Mouse (Mus musculus): ENCODE measurements around the gene Mapk11. TPM values are rescaled to one million over a fixed set of nuclear protein-coding genes. Genes with fewer than 3 reads are reported as not detected.

The Mapk11 gene
- polyA plus RNA-seq, 1 experiment from 2014 or later, result 20.3 TPM

DNA sequence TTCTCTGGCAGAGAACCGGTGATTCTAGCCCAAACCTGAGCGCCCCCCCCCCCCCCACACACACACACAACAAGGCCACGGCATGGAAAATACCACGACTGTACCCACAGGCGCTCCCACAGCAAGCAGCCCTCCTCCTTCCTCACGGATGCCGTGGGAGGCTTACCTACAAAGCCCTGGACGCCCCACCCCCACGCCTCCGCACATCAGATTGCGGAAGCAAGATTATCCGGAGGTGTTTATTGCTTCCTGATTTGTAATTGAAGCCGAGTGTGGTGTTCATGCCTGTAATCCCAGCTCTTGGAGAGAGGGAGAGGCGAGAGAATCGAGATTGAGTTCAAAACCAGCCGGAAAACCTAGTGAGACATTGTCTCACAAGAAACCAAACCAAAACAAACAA lies 2.4 kb downstream of the Mapk11 start:
- no peak for DNase-seq (ENCODE audit: low spot score)
- H3K9me3 ChIP-seq (replicated peaks), result no peaks in the 10 kb centered on the region
- peaks cover 32% of the 10 kb centered on the region for H3K36me3 ChIP-seq
- 7% methylated on average over 16 of the region's 16 CpGs for WGBS
- peaks cover 59% of the 10 kb centered on the region for H3K4me1 ChIP-seq
- peak overlapping the region; percentile 79 for H3K4me3 ChIP-seq
- H3K27me3 ChIP-seq (ENCODE audit: low read depth, poor library complexity, severe bottlenecking), result peaks cover 76% of the 10 kb centered on the region
- H3K27ac ChIP-seq, result peak overlapping the region; percentile 80

DNA sequence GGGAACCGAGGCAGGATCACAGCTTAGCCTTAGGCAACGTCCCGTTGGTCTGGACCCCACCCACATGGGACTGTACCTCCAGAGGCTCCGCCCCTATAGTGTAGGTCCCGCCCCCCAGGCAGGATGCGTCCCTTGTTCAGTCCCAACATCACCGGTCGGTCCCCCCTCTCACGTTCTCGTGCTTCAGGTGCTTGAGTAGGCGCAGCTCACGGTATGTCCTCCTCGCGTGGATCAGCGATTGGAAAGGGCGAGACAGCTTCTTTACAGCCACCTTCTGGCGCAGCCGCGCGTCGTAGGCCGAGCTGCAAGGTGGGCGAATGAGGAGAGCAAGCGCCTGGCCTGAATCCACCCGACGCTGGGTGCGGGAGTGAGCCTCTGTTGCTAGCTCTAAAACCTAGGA lies 2.9 kb downstream of the Mapk11 start:
- peaks cover 62% of the 10 kb centered on the region for H3K4me1 ChIP-seq
- peaks cover 80% of the 10 kb centered on the region for H3K27me3 ChIP-seq (ENCODE audit: low read depth, poor library complexity, severe bottlenecking)
- peak; percentile 68 for DNase-seq (ENCODE audit: low spot score)

DNA sequence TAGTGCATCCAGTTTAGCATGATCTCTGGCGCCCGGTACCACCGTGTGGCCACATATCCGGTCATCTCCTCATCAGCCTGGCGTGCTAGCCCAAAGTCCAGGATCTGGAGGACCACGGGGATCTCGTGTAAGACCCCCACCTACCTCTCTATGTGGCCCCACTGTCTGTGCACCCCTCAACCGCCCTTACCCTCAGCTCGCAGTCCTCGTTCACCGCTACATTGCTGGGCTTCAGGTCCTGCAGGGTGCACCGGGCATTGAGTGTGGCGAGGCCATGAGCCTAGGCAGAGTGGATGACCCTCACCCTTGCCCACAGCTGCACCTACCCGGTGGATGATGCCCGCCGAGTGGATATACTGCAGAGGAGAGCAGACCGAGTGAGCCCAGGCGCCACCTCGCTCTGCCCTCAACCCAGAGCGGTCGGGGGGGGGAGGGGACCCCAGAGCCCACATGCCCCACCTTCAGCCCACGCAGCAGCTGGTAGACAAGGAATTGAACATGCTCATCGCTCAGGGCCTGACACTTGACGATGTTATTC lies 3.5 kb downstream of the Mapk11 start:
- peaks cover 87% of the 10 kb centered on the region for H3K27me3 ChIP-seq (ENCODE audit: low read depth, poor library complexity, severe bottlenecking)
- WGBS, result 67% methylated on average over 24 of the region's 24 CpGs
- no peaks in the 10 kb centered on the region for H3K9me3 ChIP-seq (replicated peaks)
- peak overlapping the region; percentile 79 for H3K4me3 ChIP-seq
- H3K36me3 ChIP-seq, result peaks cover 32% of the 10 kb centered on the region
- peak overlapping the region; percentile 80 for H3K27ac ChIP-seq
- peaks cover 69% of the 10 kb centered on the region for H3K4me1 ChIP-seq
- no peak for DNase-seq (ENCODE audit: low spot score)

More for the DNA sequence above, 2.9 kb downstream of the Mapk11 start:
- peaks cover 32% of the 10 kb centered on the region for H3K36me3 ChIP-seq
- WGBS, result under 1% methylated on average over 27 of the region's 27 CpGs
- H3K9me3 ChIP-seq (replicated peaks), result no peaks in the 10 kb centered on the region
- peak overlapping the region; percentile 79 for H3K4me3 ChIP-seq
- peak overlapping the region; percentile 80 for H3K27ac ChIP-seq

DNA sequence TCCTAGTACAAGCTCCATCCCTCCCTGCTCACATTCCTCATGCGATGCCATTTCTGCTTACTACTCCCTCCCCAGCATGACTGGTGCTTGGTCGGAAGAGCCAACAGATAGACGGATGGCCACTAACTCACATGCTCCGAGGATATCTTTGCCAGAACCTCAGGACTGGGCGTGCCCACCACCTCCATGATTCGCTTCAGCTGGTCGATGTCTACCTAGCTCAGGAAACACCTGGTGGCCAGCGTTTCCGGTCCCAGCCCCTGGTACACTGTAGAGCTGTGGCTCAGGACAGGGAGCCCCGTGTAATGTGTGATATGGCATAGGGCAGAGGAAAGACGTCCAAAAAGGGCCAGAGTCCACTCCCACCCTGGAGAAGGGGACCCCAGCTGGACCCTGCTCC lies 4.5 kb downstream of the Mapk11 start:
- Histone ChIP-seq H3K27me3 (ENCODE audit: low read depth, poor library complexity, severe bottlenecking) (peaks cover 92% of the 10 kb centered on the region), H3K4me3 (no peak overlapping the region), H3K27ac (no peak overlapping the region), H3K9me3 (replicated peaks) (no peaks in the 10 kb centered on the region), H3K36me3 (peaks cover 32% of the 10 kb centered on the region), H3K4me1 (peaks cover 71% of the 10 kb centered on the region)
- DNase-seq (ENCODE audit: low spot score), result no peak
- 88% methylated on average over 11 of the region's 11 CpGs for WGBS

DNA sequence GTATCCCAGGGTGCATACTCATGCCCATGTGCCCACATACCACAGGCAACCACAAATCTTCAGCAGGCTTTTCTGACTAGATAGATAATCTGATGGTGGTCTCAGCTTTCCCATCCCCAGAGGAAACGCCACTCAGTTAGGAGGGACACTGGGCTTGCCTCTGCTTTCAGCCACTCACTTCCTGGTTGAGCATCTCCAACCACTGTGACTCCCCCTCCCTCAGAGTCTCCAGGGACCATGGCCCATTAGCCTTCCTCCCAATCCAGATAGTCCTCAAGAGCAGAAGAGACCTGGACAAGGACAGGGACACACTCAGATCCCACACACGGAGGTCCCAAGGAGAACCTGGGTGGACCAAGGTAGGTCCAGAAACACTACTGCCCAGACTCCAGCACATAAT lies 6.3 kb downstream of the Mapk11 start:
- DNase-seq (ENCODE audit: low spot score), result no peak
- Histone ChIP-seq H3K4me1 (peaks cover 63% of the 10 kb centered on the region), H3K27me3 (ENCODE audit: low read depth, poor library complexity, severe bottlenecking) (peaks cover 85% of the 10 kb centered on the region), H3K9me3 (replicated peaks) (no peaks in the 10 kb centered on the region), H3K4me3 (no peak overlapping the region), H3K36me3 (peaks cover 35% of the 10 kb centered on the region), H3K27ac (no peak overlapping the region)
- WGBS, result 78% methylated on average over 2 of the region's 2 CpGs

DNA sequence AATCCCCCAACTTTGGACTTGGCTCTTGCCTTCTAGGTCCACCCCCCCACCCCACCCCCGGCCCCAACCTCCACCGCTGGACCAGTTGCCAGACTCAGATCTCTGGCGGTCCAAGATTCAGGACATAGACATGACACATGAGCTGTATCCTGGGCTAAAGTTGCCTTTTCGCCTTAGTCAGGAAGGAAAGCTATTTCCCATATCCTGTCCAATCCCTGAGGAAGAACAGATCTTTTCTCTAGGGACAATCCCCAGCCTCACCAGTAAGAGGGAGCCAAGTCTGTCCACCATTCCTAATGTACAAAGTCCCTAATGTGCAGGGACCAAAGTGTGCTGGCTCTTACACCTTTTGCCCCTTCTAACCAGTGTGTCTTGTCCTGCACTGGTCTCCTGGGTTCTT lies 7.5 kb downstream of the Mapk11 start:
- H3K4me3 ChIP-seq, result no peak overlapping the region
- H3K27me3 ChIP-seq (ENCODE audit: low read depth, poor library complexity, severe bottlenecking), result peaks cover 74% of the 10 kb centered on the region
- H3K4me1 ChIP-seq, result peaks cover 56% of the 10 kb centered on the region
- no peaks in the 10 kb centered on the region for H3K9me3 ChIP-seq (replicated peaks)
- H3K36me3 ChIP-seq, result peaks cover 35% of the 10 kb centered on the region
- DNase-seq (ENCODE audit: low spot score), result no peak
- H3K27ac ChIP-seq, result peak overlapping the region; percentile 87; the same call in 1 of the 2 replicates
- 70% methylated on average over 4 of the region's 4 CpGs for WGBS

DNA sequence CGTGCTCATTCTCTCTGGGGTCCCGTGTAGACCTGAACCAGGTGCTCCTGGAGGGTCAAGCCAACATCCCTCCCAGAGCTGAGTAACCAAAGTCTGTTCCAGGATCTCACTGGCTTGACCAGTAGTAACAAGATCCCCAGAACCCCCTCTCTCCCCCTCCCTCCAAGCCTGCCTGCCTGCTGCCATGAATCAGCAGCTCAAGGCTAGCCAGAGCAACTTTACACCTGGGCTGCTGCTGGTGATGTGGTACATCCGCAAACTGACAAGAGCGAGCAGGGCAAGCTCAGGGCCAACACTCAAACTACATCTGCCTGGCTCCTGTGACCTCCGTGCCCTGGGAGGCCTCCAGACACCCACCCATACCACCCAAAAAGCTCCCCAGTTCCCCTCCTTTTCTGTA lies 8.0 kb downstream of the Mapk11 start:
- DNase-seq (ENCODE audit: low spot score), result no peak
- Histone ChIP-seq H3K4me3 (0 out of 2 replicates have a peak overlapping the region, but pooled peaks have one; percentile 13), H3K27ac (peak overlapping the region; percentile 87; the same call in 1 of the 2 replicates), H3K4me1 (peaks cover 52% of the 10 kb centered on the region), H3K27me3 (ENCODE audit: low read depth, poor library complexity, severe bottlenecking) (peaks cover 70% of the 10 kb centered on the region), H3K9me3 (replicated peaks) (no peaks in the 10 kb centered on the region), H3K36me3 (peaks cover 35% of the 10 kb centered on the region)
- WGBS, result 18% methylated on average over 5 of the region's 5 CpGs

DNA sequence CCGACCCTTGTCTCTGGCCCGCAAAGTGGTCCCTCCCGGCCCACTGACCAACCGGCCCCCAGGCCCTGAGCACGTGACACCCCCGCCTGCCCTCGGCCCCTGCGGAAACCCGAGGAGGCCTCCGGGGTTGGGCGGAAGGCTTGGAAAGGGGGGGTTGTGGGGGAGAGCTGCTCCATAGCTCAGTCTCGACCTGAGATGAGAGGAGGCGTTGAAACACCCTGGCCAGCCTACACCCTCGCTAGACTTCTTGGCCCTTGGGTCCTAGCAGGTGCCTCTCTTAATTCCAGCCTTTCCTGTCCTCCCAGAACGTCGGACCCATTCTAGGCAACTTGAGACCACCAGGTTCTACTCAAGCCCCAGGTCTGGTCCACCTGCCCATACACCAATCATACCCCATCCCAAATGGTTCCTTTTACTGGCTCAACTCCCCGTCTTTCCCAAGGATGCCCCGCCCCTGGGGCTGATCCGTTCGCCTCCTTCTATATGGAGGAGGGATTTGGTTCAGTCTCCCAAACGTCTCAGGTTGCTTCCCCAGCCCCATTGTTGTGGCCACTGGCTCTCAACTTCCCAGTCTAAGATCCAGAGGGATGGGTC lies 8.7 kb downstream of the Mapk11 start, which contains the start of gene Mapk12:
Mapk12 (minus strand) TSS at position 45 of the 594 bp plus-strand sequence.
- H3K4me1 ChIP-seq, result peaks cover 45% of the 10 kb centered on the region
- H3K36me3 ChIP-seq, result peaks cover 32% of the 10 kb centered on the region
- peak; percentile 77 for DNase-seq (ENCODE audit: low spot score)
- H3K27ac ChIP-seq, result peak within 1 kb of the TSS; percentile 87
- WGBS, result under 1% methylated on average over 19 of the region's 21 CpGs
- peaks cover 63% of the 10 kb centered on the region for H3K27me3 ChIP-seq (ENCODE audit: low read depth, poor library complexity, severe bottlenecking)
- H3K9me3 ChIP-seq (replicated peaks), result no peaks in the 10 kb centered on the region
- H3K4me3 ChIP-seq, result peak within 1 kb of the TSS; percentile 83

DNA sequence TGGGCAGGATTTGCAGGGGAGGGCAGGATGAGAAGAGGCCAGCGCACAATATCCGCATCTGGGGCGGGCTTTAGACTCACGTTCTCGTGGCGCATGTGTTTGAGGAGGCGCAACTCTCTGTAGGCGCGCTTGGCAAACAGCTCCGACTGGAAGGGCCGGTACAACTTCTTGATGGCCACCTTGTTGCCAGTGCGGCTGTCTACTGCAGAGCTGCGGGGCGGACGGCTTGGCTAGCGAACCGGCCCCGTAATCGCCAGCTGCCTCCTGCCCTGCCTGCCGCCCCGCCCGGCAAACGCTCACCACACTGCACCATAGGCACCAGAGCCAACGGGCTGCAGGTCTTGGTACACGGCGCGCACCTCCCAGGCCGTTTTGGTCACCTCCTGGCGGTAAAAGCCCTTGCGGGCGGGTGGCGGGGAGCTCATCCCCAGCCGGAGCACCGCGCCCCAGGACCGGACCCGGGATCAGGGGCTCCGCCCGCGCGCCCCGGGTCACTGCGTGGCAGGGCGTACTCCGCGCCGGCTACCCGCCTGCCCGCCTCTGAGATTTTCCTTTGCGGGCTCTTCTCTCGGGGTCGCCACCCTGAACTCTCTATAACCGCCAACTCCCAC lies 9.3 kb downstream of the Mapk11 start:
- peak; percentile 71 for DNase-seq (ENCODE audit: low spot score)
- H3K36me3 ChIP-seq, result peaks cover 28% of the 10 kb centered on the region
- WGBS, result under 1% methylated on average over 52 of the region's 53 CpGs
- H3K27me3 ChIP-seq (ENCODE audit: low read depth, poor library complexity, severe bottlenecking), result peaks cover 57% of the 10 kb centered on the region
- no peaks in the 10 kb centered on the region for H3K9me3 ChIP-seq (replicated peaks)
- H3K27ac ChIP-seq, result peak overlapping the region; percentile 87
- peak overlapping the region; percentile 83 for H3K4me3 ChIP-seq
- H3K4me1 ChIP-seq, result peaks cover 42% of the 10 kb centered on the region

DNA sequence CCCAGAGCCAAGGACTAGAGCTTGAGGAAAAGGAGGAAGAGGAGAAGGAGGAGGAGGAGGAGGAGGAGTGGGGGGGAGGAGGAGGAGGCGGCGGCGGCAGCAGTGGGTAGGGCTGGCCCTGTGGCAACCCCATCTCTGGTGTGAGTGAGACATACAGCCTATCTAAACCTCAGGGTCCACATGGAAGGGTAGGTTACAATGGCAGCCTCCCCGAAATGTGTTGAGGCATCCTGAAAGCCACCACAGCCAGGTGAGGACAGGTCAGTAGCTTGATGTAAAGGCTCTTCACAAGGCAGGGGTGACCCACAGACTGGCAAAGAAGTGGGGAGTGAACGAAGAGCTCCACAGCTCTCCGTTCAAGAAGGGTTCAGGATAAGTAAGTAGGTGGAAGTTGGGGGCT lies 10.9 kb downstream of the Mapk11 start:
- 95% methylated on average over 6 of the region's 6 CpGs for WGBS
- H3K27me3 ChIP-seq (ENCODE audit: low read depth, poor library complexity, severe bottlenecking), result peaks cover 44% of the 10 kb centered on the region
- H3K36me3 ChIP-seq, result peaks cover 18% of the 10 kb centered on the region
- no peaks in the 10 kb centered on the region for H3K9me3 ChIP-seq (replicated peaks)
- no peak for DNase-seq (ENCODE audit: low spot score)
- no peak overlapping the region for H3K4me3 ChIP-seq
- H3K27ac ChIP-seq, result no peak overlapping the region
- peaks cover 42% of the 10 kb centered on the region for H3K4me1 ChIP-seq

DNA sequence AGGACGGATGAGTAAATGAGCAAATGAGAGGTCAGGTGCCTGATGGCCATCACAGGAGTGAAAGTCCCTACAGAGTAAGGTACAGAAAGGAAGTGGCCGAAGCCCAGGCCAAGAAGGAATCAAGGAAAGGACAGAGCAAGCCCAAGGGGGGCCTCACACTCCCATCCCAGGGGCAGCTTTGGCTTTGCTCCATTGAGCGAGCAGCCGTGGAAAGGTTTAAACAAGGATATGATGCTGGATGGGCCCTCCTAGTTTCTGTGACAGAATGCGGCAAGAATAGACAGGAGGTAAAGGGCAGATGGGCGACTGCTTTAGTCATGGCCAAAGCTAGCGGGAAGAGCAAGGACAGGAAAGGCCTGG lies 11.4 kb downstream of the Mapk11 start:
- no peak for DNase-seq (ENCODE audit: low spot score)
- H3K27ac ChIP-seq, result no peak overlapping the region
- no peak overlapping the region for H3K4me3 ChIP-seq
- H3K4me1 ChIP-seq, result peaks cover 42% of the 10 kb centered on the region
- WGBS, result 89% methylated on average over 7 of the region's 7 CpGs
- H3K9me3 ChIP-seq (replicated peaks), result no peaks in the 10 kb centered on the region
- H3K36me3 ChIP-seq, result peaks cover 16% of the 10 kb centered on the region; the same call in 1 of the 2 replicates
- H3K27me3 ChIP-seq (ENCODE audit: low read depth, poor library complexity, severe bottlenecking), result peaks cover 39% of the 10 kb centered on the region

DNA sequence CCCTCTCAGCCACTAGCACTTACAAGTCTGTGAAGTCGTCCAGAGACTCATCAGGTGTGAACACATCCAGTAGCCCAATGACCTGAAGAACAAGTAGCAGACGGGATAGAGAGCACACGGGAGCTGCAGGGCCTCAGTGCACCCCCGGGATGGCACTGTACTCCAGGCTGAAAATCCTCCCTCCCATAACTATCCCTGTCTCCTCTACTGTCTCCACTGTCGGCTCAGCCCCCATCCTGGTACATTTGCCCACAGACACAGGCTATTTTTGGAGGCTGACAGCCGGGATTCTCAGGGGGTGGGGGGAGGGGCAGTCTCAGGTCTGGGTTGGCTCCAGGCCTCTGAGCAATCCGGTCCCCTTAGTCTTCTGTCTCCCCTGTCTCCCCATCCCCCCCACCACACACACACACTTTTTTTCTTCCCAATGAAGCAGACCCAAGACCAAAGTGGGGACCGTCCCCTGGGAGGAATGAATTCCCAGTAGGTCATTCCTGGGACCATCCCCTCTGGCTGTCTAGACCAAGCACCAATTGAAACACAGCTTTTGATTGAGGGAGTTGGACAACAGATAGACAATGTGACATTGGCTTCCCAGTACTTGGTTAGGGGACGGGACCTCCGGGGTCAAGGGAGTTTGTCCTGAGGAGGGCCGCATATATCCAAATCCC lies 11.9 kb downstream of the Mapk11 start:
- H3K4me1 ChIP-seq, result peaks cover 41% of the 10 kb centered on the region
- peaks cover 19% of the 10 kb centered on the region for H3K36me3 ChIP-seq
- peaks cover 35% of the 10 kb centered on the region for H3K27me3 ChIP-seq (ENCODE audit: low read depth, poor library complexity, severe bottlenecking)
- no peak overlapping the region for H3K27ac ChIP-seq
- H3K9me3 ChIP-seq (replicated peaks), result no peaks in the 10 kb centered on the region
- no peak overlapping the region for H3K4me3 ChIP-seq
- WGBS, result 78% methylated on average over 11 of the region's 11 CpGs
- DNase-seq (ENCODE audit: low spot score), result no peak

All from limb, embryonic 10.5 days (tissue).